Mouse (Mus musculus) hindlimb bud, embryonic 11.5 days (tissue): ENCODE results near the gene Tapbp.

Source experiments
- DNase-seq: peaks from one replicate; pipeline ENCODE4 v3.0.0-alpha.2; 2012; ENCODE audit warnings: low read depth, low spot score; ENCODE audit errors: extremely low spot score

Tapbp gene

GRCm38 (mm10) chr17:33920282-33921097 lies 4.8 kb downstream of the Tapbp start:
- DNase-seq, result no peak

GRCm38 (mm10) chr17:33921361-33921760 lies 5.7 kb downstream of the Tapbp start:
- DNase-seq, result no peak

- DNase-seq, result no peak
Measured at GRCm38 (mm10) chr17:33924577-33925283, 9.0 kb downstream of the Tapbp start.

- no peak for DNase-seq
Measured at GRCm38 (mm10) chr17:33925406-33926116, 9.9 kb downstream of the Tapbp start.

GRCm38 (mm10) chr17:33926207-33926932 lies 10.7 kb downstream of the Tapbp start:
- no peak for DNase-seq

GRCm38 (mm10) chr17:33928251-33928947 lies 12.7 kb downstream of the Tapbp start:
- no peak for DNase-seq

GRCm38 (mm10) chr17:33929371-33930279 lies 13.9 kb downstream of the Tapbp start, which contains the start of gene Rgl2:
Rgl2 (plus strand) TSS chr17:33929543.
- peak; percentile 77 for DNase-seq

GRCm38 (mm10) chr17:33930280-33931158 lies 14.8 kb downstream of the Tapbp start:
- DNase-seq, result no peak

- DNase-seq, result no peak
Measured at GRCm38 (mm10) chr17:33931159-33931866, 15.6 kb downstream of the Tapbp start.

GRCm38 (mm10) chr17:33931947-33932346 lies 16.2 kb downstream of the Tapbp start:
- no peak for DNase-seq

- no peak for DNase-seq
Measured at GRCm38 (mm10) chr17:33932448-33932847, 16.7 kb downstream of the Tapbp start.

- no peak for DNase-seq
Measured at GRCm38 (mm10) chr17:33932970-33933369, 17.3 kb downstream of the Tapbp start.

GRCm38 (mm10) chr17:33935422-33936055 lies 19.8 kb downstream of the Tapbp start:
- DNase-seq, result no peak

- DNase-seq, result no peak
Measured at GRCm38 (mm10) chr17:33936993-33937392, 21.3 kb downstream of the Tapbp start.

- no peak for DNase-seq
Measured at GRCm38 (mm10) chr17:33938783-33939182, 23.1 kb downstream of the Tapbp start.

- peak; percentile 86 for DNase-seq
Measured at GRCm38 (mm10) chr17:33940206-33940805, 24.6 kb downstream of the Tapbp start, which contains the start of the genes Pfdn6 and Wdr46. Pfdn6 (minus strand) TSS chr17:33940343. Wdr46 (plus strand) TSS chr17:33940660.

- no peak for DNase-seq
Measured at GRCm38 (mm10) chr17:33940981-33941380, 25.3 kb downstream of the Tapbp start.
